Mouse (Mus musculus): ENCODE results near the gene Nme9. TPM values are rescaled to one million over a fixed set of nuclear protein-coding genes. Genes with fewer than 3 reads are reported as not detected.

Gene Nme9
- total RNA-seq, 2 experiments from 2014 or later = not detected

- no peak overlapping the region for H3K4me3 ChIP-seq
- H3K27ac ChIP-seq = peak overlapping the region; percentile 41; the same call in 1 of the 2 replicates
- no peak for DNase-seq
- TF ChIP-seq CTCF (IDR thresholded peaks at IDR 0.05) = no peak
- intact Hi-C loops (cut with DNase I) = no loop called here
These were observed 22.5 kb upstream of the Nme9 start for GRCm38 (mm10) chr9:99428601-99429331.

GRCm38 (mm10) chr9:99429845-99430244, 21.4 kb upstream of the Nme9 start:
- Histone ChIP-seq H3K4me3 (no peak overlapping the region), H3K27ac (no peak overlapping the region)
- intact Hi-C loops (cut with DNase I) = loop anchor here (10.0 kb wide), 1 partner anchor 185 kb away; the partner anchor contains the start of gene Cep70
- no peak for DNase-seq
- no peak for TF ChIP-seq CTCF (IDR thresholded peaks at IDR 0.05)

- Histone ChIP-seq H3K4me3 (no peak overlapping the region), H3K27ac (no peak overlapping the region)
- intact Hi-C loops (cut with DNase I) = loop anchor here (10.0 kb wide), 1 partner anchor 186 kb away; the partner anchor contains the start of gene Cep70
- no peak for TF ChIP-seq CTCF (IDR thresholded peaks at IDR 0.05)
- no peak for DNase-seq
These were observed 20.5 kb upstream of the Nme9 start for GRCm38 (mm10) chr9:99430806-99431205.

GRCm38 (mm10) chr9:99431346-99431745, 19.9 kb upstream of the Nme9 start:
- intact Hi-C loops (cut with DNase I) = loop anchor here (10.0 kb wide), 1 partner anchor 187 kb away; the partner anchor contains the start of gene Cep70
- no peak for DNase-seq
- no peak for TF ChIP-seq CTCF (IDR thresholded peaks at IDR 0.05)
- no peak overlapping the region for H3K4me3 ChIP-seq
- H3K27ac ChIP-seq = no peak overlapping the region

- no peak for DNase-seq
- no peak for TF ChIP-seq CTCF (IDR thresholded peaks at IDR 0.05)
- Histone ChIP-seq H3K4me3 (no peak overlapping the region), H3K27ac (no peak overlapping the region)
- intact Hi-C loops (cut with DNase I) = loop anchor here (10.0 kb wide), 1 partner anchor 187 kb away; the partner anchor contains the start of gene Cep70
These were observed 19.3 kb upstream of the Nme9 start for GRCm38 (mm10) chr9:99431963-99432362.

- no peak for DNase-seq
- no peak overlapping the region for H3K27ac ChIP-seq
- intact Hi-C loops (cut with DNase I) = loop anchor here (10.0 kb wide), 1 partner anchor 188 kb away; the partner anchor contains the start of gene Cep70
- no peak overlapping the region for H3K4me3 ChIP-seq
- no peak for TF ChIP-seq CTCF (IDR thresholded peaks at IDR 0.05)
These were observed 18.8 kb upstream of the Nme9 start for GRCm38 (mm10) chr9:99432478-99432877.

- no peak for DNase-seq
- intact Hi-C loops (cut with DNase I) = loop anchor here (10.0 kb wide), 1 partner anchor 190 kb away; the partner anchor contains the start of gene Cep70
- Histone ChIP-seq H3K27ac (peak overlapping the region; percentile 98), H3K4me3 (peak overlapping the region; percentile 91)
- TF ChIP-seq CTCF (IDR thresholded peaks at IDR 0.05) = no peak
These were observed 16.2 kb upstream of the Nme9 start for GRCm38 (mm10) chr9:99434892-99435618.

- H3K27ac ChIP-seq = peak overlapping the region; percentile 98
- TF ChIP-seq CTCF (IDR thresholded peaks at IDR 0.05) = no peak
- H3K4me3 ChIP-seq = peak overlapping the region; percentile 91
- DNase-seq = peak; percentile 75
- intact Hi-C loops (cut with DNase I) = loop anchor here (2.0 to 10.0 kb wide), 2 partner anchors 35 to 191 kb away; partner anchors contain the start of gene Cep70
These were observed 15.6 kb upstream of the Nme9 start for GRCm38 (mm10) chr9:99435619-99436181.

- DNase-seq = peak; percentile 95
- no peak for TF ChIP-seq CTCF (IDR thresholded peaks at IDR 0.05)
- peak overlapping the region; percentile 98 for H3K27ac ChIP-seq
- peak overlapping the region; percentile 91 for H3K4me3 ChIP-seq
- intact Hi-C loops (cut with DNase I) = loop anchor here (2.0 to 10.0 kb wide), 2 partner anchors 36 to 192 kb away; partner anchors contain the start of gene Cep70
These were observed 14.9 kb upstream of the Nme9 start for GRCm38 (mm10) chr9:99436182-99437030.

- peak within 1 kb of the TSS; percentile 98 for H3K27ac ChIP-seq
- no peak for TF ChIP-seq CTCF (IDR thresholded peaks at IDR 0.05)
- intact Hi-C loops (cut with DNase I) = loop anchor here (2.0 to 10.0 kb wide), 2 partner anchors 36 to 192 kb away; partner anchors contain the start of gene Cep70
- peak within 1 kb of the TSS; percentile 91 for H3K4me3 ChIP-seq
- peak; percentile 28 for DNase-seq
These were observed 14.1 kb upstream of the Nme9 start, which contains the start of gene Mras for GRCm38 (mm10) chr9:99437031-99437764. TSS of gene Mras (minus strand) at chr9:99437381.
